19 mouse cellular contexts compared by ENCODE assay signal in genomic region chr19:33061006-33061405, GRCm38 (mm10).
"Had no signal": no experiment of that assay in that cellular context is flagged by ENCODE, and none has a peak within 500 bp of the region (broad histone marks: within the 10 kb centered on the region; RNA-seq: fewer than 3 reads in every experiment).

No protein-coding gene starts in this region.

- H3K4me3 ChIP-seq: midbrain, embryonic 10.5 days; midbrain, embryonic 12.5 days; myocyte; neural tube, embryonic 13.5 days; neural tube, embryonic 15.5 days had no signal

- ATAC-seq: midbrain, embryonic 16.5 days had no signal

- H3K4me2 ChIP-seq: lung, embryonic 14.5 days; midbrain, embryonic 12.5 days; neural tube, embryonic 13.5 days; neural tube, embryonic 15.5 days had no signal

- H3K9me3 ChIP-seq: midbrain, embryonic 10.5 days; midbrain, embryonic 12.5 days; neural tube, embryonic 13.5 days; neural tube, embryonic 15.5 days had no signal

- H3K27me3 ChIP-seq: neural tube, embryonic 13.5 days; neural tube, embryonic 15.5 days had no signal

- H3K36me3 ChIP-seq: midbrain, embryonic 10.5 days; midbrain, embryonic 12.5 days; neural tube, embryonic 13.5 days; neural tube, embryonic 15.5 days had no signal

- H3K4me1 ChIP-seq: midbrain, embryonic 12.5 days; neural tube, embryonic 13.5 days; neural tube, embryonic 15.5 days had no signal

- H3K9ac ChIP-seq: lung, embryonic 14.5 days; midbrain, embryonic 12.5 days; neural tube, embryonic 13.5 days; neural tube, embryonic 15.5 days had no signal

- DNase-seq: lung, adult 18-20 months; lung, embryonic 14.5 days; lung, postnatal 14 days; lung, postnatal 36 days; midbrain, embryonic 14.5 days; retina, postnatal 1 day; right cerebral cortex, adult 18-20 months; right cerebral cortex, postnatal 25 days; right cerebral cortex, postnatal 4 days; spleen, adult 18-20 months; thymus, adult 18-20 months; thymus, postnatal 14 days; thymus, postnatal 36 days had no signal

- H3K27ac ChIP-seq: midbrain, embryonic 10.5 days; midbrain, embryonic 12.5 days; neural tube, embryonic 13.5 days; neural tube, embryonic 15.5 days had no signal
